Mouse (Mus musculus): ENCODE measurements around the gene Slc4a1ap.
"Not testable (repeated sequence)": the region's sequence is repeated elsewhere in the genome, so short reads cannot be mapped to it uniquely, and the experiment has no call there.

The Slc4a1ap gene

DNA sequence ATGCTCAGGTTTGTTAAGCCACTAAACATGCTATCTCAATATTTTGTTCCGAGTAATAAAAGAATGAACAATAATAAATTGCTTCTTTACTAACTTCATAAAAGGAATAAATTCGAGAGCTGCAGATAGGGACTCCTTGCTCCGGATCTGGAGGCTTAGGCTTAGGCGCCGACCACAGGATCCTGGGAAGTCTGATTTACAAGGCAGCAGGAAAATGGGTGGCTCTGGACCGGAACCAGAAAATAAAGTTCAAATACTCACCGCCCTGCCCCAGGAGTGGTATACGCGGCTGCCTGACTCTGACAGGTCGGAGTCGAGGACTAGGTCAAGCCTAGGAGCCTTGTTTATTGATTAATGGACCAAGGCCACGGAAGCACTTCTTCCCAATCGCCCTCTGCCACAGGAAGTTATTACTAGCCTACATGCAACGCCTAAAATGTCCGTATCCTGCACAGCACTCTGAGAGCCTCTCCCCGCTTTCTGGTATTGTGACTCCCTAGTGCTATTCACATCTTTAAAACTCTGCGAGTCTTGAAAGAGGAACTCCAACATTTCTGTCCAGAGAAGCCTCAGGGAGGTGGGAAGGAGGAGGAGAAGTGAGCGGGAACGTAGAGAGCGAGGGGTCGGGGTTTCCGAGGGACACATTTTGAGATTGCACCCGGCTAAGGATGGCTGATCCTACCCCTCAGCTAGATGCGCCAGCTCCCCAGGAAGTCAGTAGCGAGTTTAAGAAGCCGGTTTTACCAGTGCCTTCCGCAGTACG, at the start of gene Slc4a1ap:
Gene Slc4a1ap, plus strand, starts transcription at position 642 of the 763 bp plus-strand sequence.
- peak; percentile 89 for DNase-seq (ENCODE audit: low spot score)

- DNase-seq (ENCODE audit: low spot score), result no peak
Measured at GRCm38 (mm10) chr5:31480536-31480935, 46.3 kb upstream of the Slc4a1ap start.

- no peak for DNase-seq (ENCODE audit: low spot score)
Measured at GRCm38 (mm10) chr5:31485440-31485839, 41.4 kb upstream of the Slc4a1ap start, which contains the start of gene 4930548H24Rik. Gene 4930548H24Rik, plus strand, starts transcription at chr5:31485740.

DNA sequence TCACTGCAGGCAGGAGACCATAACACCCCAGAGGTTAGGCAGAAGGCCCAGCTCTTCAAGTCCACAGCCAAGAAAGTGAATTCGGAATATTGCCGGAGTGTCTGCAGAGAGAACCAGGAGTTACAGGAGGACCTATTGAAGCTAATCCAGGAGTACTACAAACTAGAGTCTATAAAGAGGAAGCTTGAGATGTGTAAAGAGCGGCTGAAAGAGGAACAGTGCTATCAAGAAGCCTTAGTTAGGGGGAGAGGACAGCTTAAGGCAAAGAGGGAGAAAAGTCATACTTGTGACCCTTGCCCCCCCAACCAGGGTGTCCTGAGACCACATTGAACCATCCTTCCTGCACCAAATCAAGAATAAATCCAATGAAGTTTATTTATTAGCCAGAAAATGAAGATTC, 38.9 kb upstream of the Slc4a1ap start:
- no peak for DNase-seq (ENCODE audit: low spot score)

GRCm38 (mm10) chr5:31489116-31489769, 37.6 kb upstream of the Slc4a1ap start:
- no peak for DNase-seq (ENCODE audit: low spot score)

DNA sequence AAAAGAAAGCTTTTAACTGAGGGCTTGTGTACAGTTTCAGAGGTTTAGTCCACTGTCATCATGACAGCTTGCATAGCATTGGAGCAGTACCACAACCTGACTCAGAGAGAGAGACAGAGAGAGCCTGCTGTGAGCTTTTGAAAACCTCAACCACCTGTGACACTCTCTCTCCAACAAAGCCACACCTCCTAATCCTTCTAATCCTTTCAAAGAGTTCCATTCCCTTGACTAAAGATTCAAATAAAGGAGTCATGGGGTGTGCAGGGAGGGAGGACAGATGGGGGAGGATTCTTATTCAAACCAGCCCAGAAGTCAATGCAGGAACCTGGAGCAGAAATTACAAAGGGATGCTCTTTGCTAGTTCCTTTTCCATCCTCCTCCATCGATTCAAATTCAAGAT, 34.8 kb upstream of the Slc4a1ap start:
- no peak for DNase-seq (ENCODE audit: low spot score)

DNA sequence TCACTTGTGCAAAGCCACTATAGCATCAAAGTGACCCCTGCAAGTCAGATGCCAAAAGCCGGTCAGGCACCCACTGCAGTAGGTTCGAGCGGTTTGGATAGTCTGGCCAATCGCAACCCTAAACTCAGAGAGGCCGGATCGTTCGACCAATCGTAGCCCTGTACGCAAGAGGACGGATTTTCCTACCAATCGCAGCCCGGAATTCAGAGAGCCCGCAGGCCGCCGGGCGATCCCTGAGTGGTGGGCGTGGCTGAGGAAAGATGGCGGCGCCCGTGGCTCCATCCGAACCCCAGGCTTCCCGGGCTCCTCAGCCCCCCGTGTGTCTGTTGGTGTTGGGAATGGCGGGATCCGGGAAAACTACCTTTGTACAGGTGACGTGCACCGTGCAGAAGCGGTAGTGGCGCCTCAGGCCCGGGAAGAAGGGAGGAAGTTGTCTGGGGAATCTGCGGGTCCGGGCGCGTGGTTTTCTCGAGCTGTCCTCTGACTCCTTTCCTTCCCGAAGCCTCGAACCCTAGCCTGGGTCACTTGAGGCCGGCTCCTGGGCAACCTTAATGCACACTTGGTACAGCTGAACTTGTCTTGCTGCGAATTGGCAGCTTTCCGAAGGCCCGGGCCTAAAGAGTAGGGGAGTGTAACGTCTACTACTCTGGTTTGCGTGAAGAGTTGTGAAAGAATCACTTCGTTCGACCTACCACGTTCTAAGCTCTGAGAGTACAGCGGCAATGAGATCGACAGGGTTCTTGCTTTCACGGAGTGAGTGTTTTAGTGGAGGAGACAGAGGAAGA, 32.1 kb upstream of the Slc4a1ap start, which contains the start of gene Gpn1:
Gene Gpn1, plus strand, starts transcription at position 229 of the 785 bp plus-strand sequence.
- DNase-seq (ENCODE audit: low spot score), result peak; percentile 95

DNA sequence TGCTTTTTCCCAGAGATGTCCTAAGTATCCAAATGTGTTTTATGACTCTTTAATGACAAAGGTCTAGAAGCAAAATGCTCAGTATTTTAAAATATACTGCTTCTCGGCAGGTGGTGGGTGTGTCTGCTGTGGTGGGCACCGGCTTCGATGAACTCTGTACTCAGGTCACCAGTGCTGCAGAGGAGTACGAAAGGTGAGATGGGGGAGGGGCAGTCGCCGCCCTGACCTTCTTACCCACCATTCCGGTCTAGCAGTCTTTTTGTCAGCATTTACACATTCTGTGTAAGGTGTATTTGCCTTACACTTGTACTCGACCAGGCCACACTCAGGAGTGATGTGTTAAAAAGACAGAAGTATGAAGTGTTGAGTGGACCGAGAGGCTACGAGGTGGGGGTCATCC, 22.0 kb upstream of the Slc4a1ap start:
- no peak for DNase-seq (ENCODE audit: low spot score)

- DNase-seq (ENCODE audit: low spot score), result no peak
Measured at GRCm38 (mm10) chr5:31512481-31512880, 14.3 kb upstream of the Slc4a1ap start.

- DNase-seq (ENCODE audit: low spot score), result no peak
Measured at GRCm38 (mm10) chr5:31520556-31520955, 6.2 kb upstream of the Slc4a1ap start.

DNA sequence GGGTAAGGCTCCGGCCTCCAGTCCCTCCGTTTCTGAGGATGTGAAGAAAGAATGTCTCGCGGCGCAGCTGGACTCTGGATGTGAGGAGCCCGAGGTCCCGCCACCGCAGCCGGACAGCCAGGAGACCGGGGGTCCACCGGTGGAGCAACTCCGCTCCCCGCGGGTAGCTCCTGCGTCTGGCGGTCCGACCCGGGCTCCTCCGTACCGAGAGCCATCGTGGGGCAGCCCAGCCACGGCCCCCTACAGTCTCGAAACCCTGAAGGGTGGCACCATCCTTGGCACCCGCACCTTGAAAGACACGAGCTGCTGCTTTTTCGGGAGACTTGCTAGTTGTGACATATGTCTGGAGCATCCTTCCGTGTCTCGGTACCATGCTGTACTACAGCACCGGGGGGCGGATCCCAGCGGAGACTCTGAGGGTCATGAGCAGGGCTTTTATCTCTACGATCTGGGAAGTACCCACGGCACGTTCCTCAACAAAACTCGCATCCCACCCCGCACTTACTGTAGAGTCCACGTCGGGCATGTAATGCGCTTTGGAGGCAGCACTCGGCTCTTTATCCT, 404 bp downstream of the Slc4a1ap start:
- DNase-seq (ENCODE audit: low spot score), result peak; percentile 4

GRCm38 (mm10) chr5:31527707-31528106, 912 bp downstream of the Slc4a1ap start, which contains the start of gene Supt7l:
Gene Supt7l, minus strand, starts transcription at chr5:31527807.
- not testable (repeated sequence) for DNase-seq (ENCODE audit: low spot score)

DNA sequence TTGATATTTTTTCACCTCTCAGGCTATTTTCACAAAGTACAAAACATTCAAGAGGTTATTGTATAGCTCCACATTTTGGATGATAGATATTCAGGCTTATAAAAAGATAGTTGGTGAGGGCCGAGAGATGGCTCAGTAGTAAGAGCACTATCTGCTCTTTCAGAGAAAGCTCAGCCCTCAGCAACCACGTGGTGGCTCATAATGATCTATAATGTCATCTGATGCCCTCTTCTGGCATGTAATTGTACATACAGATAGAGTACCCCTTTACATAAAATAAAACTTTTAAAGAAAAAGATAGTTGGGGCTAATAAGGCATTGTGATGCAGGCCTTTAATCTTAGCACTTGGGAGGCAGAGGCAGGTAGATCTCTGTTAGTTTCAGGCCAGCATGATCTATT, 1.8 kb downstream of the Slc4a1ap start:
- DNase-seq (ENCODE audit: low spot score), result no peak

GRCm38 (mm10) chr5:31535228-31535627, 8.4 kb downstream of the Slc4a1ap start:
- DNase-seq (ENCODE audit: low spot score), result peak; percentile 3

- DNase-seq (ENCODE audit: low spot score), result no peak
Measured at GRCm38 (mm10) chr5:31559401-31559800, 32.6 kb downstream of the Slc4a1ap start.

DNA sequence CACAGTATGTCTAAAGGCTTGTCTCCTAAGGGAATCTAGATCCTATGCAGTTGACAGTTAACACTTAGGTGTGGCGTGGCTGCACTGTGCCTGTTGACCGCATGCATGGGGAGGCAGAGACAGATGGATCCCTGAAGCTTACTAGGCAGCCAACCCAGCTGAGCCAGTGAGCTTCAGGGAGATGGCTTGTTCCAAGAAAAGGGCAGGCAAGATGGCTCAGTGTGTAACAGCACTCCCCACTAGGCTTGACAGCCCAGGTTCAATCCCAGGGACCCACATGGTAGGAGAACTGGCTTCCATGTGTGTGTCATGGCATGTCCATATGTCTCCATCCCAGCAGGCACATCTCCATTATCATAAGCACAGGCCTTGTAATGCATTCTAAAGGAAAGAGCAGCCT, 33.6 kb downstream of the Slc4a1ap start:
- DNase-seq (ENCODE audit: low spot score), result no peak

DNA sequence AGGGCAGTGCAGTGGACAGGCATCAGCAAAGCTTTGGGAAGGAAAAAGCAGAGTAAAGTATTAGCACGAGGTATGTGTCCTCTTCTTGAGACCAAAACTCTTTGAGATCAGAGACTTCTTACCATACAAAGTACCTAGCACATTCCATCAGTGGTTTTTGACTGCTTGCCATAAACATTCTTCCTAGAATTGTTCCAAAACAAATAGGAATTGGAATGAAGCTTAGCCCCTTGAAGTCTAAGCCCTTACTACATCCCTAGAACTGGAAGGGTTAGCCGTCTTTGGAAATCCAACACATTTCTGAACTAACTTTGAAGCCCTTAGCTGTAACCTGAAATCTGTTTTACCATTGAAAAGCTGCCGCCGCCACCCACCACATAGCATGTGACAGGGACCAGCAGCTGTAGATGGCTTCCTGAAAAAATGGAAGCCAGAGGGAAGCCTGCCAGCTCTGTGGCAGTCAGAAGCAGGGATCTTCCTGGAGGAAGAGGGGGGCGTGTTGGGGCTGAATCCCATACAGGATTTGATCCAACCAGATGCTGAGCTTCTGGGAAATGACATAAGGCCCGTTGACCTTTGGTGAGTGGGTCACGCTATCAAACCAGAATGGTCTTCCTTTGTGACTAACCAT, 35.4 kb downstream of the Slc4a1ap start:
- DNase-seq (ENCODE audit: low spot score), result no peak

- DNase-seq (ENCODE audit: low spot score), result peak; percentile 90
Measured at GRCm38 (mm10) chr5:31563496-31563895, 36.7 kb downstream of the Slc4a1ap start.

DNA sequence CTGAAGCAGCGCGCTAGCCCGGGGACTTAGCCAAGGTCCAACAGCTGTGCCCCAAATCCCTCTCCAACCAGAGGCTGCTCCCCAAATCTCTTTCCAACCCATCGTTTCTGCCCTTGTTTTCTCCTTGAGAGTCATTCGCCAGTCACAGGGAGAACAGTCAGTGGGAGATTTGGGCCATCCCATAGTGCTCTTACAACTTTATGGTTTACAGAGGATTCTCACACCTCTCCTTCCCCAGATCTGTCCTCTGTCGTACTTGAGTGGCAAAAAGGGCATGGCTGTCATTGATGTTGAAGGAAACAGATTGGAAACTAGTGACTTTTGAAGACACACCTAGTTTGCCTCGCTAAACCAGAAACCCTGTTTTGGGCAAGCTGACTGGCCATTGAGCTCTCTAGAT, 37.1 kb downstream of the Slc4a1ap start:
- DNase-seq (ENCODE audit: low spot score), result no peak

GRCm38 (mm10) chr5:31564976-31565375, 38.2 kb downstream of the Slc4a1ap start:
- DNase-seq (ENCODE audit: low spot score), result no peak

- DNase-seq (ENCODE audit: low spot score), result no peak
Measured at GRCm38 (mm10) chr5:31566026-31566425, 39.2 kb downstream of the Slc4a1ap start.

- no peak for DNase-seq (ENCODE audit: low spot score)
Measured at GRCm38 (mm10) chr5:31566457-31566856, 39.7 kb downstream of the Slc4a1ap start.

All from retina, embryonic 14.5 days (tissue).